ENCODE assay signal across 20 mouse cellular contexts in the genomic region with DNA sequence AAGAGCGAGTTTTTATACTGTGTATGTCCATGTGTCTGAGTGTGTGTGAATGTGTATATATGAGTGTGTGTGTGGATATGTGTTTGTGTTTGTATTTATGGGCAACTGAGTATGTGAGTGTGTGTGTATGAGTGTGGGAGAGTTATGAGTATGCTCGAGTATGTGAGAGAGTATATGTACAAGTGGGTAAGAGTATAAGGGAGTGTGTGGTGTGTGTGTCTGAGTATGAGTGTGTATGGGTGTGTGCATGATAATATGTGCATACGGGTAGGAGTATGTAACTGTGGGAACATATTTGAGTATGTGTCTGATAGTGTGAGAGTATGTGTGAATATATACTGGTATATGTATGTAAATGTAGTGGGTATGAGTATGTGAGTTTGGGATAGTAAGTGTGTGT.
DNase-seq lines count a peak whose midpoint lies in the region; ATAC-seq lines count a peak whose summit lies in the region.
"Had no signal": no experiment of that assay in that cellular context is flagged by ENCODE, and none has a peak within 500 bp of the region (broad histone marks: within the 10 kb centered on the region; RNA-seq: fewer than 3 reads in every experiment).

No protein-coding gene starts in this region.

- no peak overlapping the region for H3K27ac ChIP-seq in hindbrain, embryonic 11.5 days (ENCODE audit: low read depth, low read length)
- no peak overlapping the region for H3K27ac ChIP-seq in hindbrain, embryonic 16.5 days (ENCODE audit: low read depth, low read length)
- H3K27ac ChIP-seq in embryonic facial prominence, embryonic 13.5 days = peak overlapping the region; percentile 55; the same call in 1 of the 2 replicates
- peak overlapping the region; percentile 55 for H3K27ac ChIP-seq in embryonic facial prominence, embryonic 15.5 days (replicated peaks)
- H3K27ac ChIP-seq: forebrain, embryonic 10.5 days; forebrain, embryonic 12.5 days had no signal

- H3K27me3 ChIP-seq in hindbrain, embryonic 11.5 days (ENCODE audit: control insufficient read depth, insufficient read depth, low read length) = no peaks in the 10 kb centered on the region
- H3K27me3 ChIP-seq in hindbrain, embryonic 16.5 days (replicated peaks; ENCODE audit: control insufficient read depth, insufficient read depth, low read length) = no peaks in the 10 kb centered on the region
- H3K27me3 ChIP-seq in embryonic facial prominence, embryonic 13.5 days = no peaks in the 10 kb centered on the region
- no peaks in the 10 kb centered on the region for H3K27me3 ChIP-seq in embryonic facial prominence, embryonic 15.5 days
- H3K27me3 ChIP-seq: forebrain, embryonic 12.5 days had no signal

- no peaks in the 10 kb centered on the region for H3K36me3 ChIP-seq in hindbrain, embryonic 11.5 days (ENCODE audit: control insufficient read depth, insufficient read depth, low read length)
- no peaks in the 10 kb centered on the region for H3K36me3 ChIP-seq in hindbrain, embryonic 16.5 days (ENCODE audit: control insufficient read depth, insufficient read depth, low read length)
- H3K36me3 ChIP-seq in embryonic facial prominence, embryonic 13.5 days = no peaks in the 10 kb centered on the region
- H3K36me3 ChIP-seq in embryonic facial prominence, embryonic 15.5 days = no peaks in the 10 kb centered on the region
- H3K36me3 ChIP-seq: forebrain, embryonic 10.5 days; forebrain, embryonic 12.5 days had no signal

- no peak overlapping the region for H3K4me3 ChIP-seq in hindbrain, embryonic 11.5 days (ENCODE audit: low read depth, low read length)
- H3K4me3 ChIP-seq in hindbrain, embryonic 16.5 days (ENCODE audit: low read length) = no peak overlapping the region
- H3K4me3 ChIP-seq in embryonic facial prominence, embryonic 13.5 days = no peak overlapping the region
- H3K4me3 ChIP-seq in embryonic facial prominence, embryonic 15.5 days (replicated peaks) = no peak overlapping the region
- H3K4me3 ChIP-seq: erythroblast, embryonic 14.5 days; forebrain, embryonic 10.5 days; forebrain, embryonic 12.5 days had no signal

- H3K9me3 ChIP-seq in hindbrain, embryonic 11.5 days (ENCODE audit: control insufficient read depth, low read length) = no peaks in the 10 kb centered on the region
- H3K9me3 ChIP-seq in hindbrain, embryonic 16.5 days (ENCODE audit: control insufficient read depth, low read length) = no peaks in the 10 kb centered on the region
- H3K9me3 ChIP-seq in embryonic facial prominence, embryonic 13.5 days = no peaks in the 10 kb centered on the region
- H3K9me3 ChIP-seq in embryonic facial prominence, embryonic 15.5 days (replicated peaks) = no peaks in the 10 kb centered on the region
- H3K9me3 ChIP-seq: forebrain, embryonic 10.5 days; forebrain, embryonic 12.5 days had no signal

- H3K4me2 ChIP-seq in hindbrain, embryonic 11.5 days (replicated peaks; ENCODE audit: low read depth, low read length) = no peak overlapping the region
- H3K4me2 ChIP-seq in hindbrain, embryonic 16.5 days (ENCODE audit: low read length) = no peak overlapping the region
- no peak overlapping the region for H3K4me2 ChIP-seq in embryonic facial prominence, embryonic 13.5 days
- no peak overlapping the region for H3K4me2 ChIP-seq in embryonic facial prominence, embryonic 15.5 days (replicated peaks)
- H3K4me2 ChIP-seq: forebrain, embryonic 12.5 days had no signal

- H3K4me1 ChIP-seq in hindbrain, embryonic 11.5 days (replicated peaks; ENCODE audit: control insufficient read depth, insufficient read depth, low read length) = no peaks in the 10 kb centered on the region
- H3K4me1 ChIP-seq in hindbrain, embryonic 16.5 days (ENCODE audit: control insufficient read depth, insufficient read depth, low read depth, low read length) = no peaks in the 10 kb centered on the region
- H3K4me1 ChIP-seq in embryonic facial prominence, embryonic 13.5 days = no peaks in the 10 kb centered on the region
- no peaks in the 10 kb centered on the region for H3K4me1 ChIP-seq in embryonic facial prominence, embryonic 15.5 days
- H3K4me1 ChIP-seq: forebrain, embryonic 10.5 days; forebrain, embryonic 12.5 days had no signal

- no peak overlapping the region for H3K9ac ChIP-seq in hindbrain, embryonic 11.5 days (ENCODE audit: low read depth, low read length)
- no peak overlapping the region for H3K9ac ChIP-seq in hindbrain, embryonic 16.5 days (ENCODE audit: low read depth, low read length)
- no peak overlapping the region for H3K9ac ChIP-seq in embryonic facial prominence, embryonic 13.5 days
- no peak overlapping the region for H3K9ac ChIP-seq in embryonic facial prominence, embryonic 15.5 days
- H3K9ac ChIP-seq: forebrain, embryonic 12.5 days had no signal

- ATAC-seq in hindbrain, embryonic 11.5 days (ENCODE audit: low FRiP score) = peak; percentile 30; the same call in 1 of the 2 replicates
- no peak for ATAC-seq in hindbrain, embryonic 16.5 days
- ATAC-seq in embryonic facial prominence, embryonic 13.5 days (ENCODE audit: insufficient number of reproducible peaks, insufficient read depth, low FRiP score, low TSS enrichment, low read depth) = no peak
- no peak for ATAC-seq in embryonic facial prominence, embryonic 15.5 days (ENCODE audit: insufficient number of reproducible peaks, low FRiP score, low TSS enrichment, low read depth)
- ATAC-seq: forebrain, embryonic 14.5 days; forebrain, embryonic 16.5 days had no signal

- DNase-seq in hindbrain, embryonic 11.5 days (ENCODE audit: low spot score) = no peak
- no peak for DNase-seq in thymus, postnatal 36 days
- DNase-seq: adrenal gland, adult 2 months; adrenal gland, postnatal 10 days; adrenal gland, postnatal 25 days; cerebellum, adult 11 months; cerebellum, adult 18-20 months; cerebellum, adult 8-10 months; cerebellum, adult 9-11 months; cerebellum, postnatal 14 days; cerebellum, postnatal 36 days; embryo, embryonic 11 days had no signal

- 90% methylated on average over 3 of the region's 3 CpGs for WGBS in hindbrain, embryonic 11.5 days
- WGBS in hindbrain, embryonic 16.5 days = 92% methylated on average over 3 of the region's 3 CpGs
- 74% methylated on average over 3 of the region's 3 CpGs for WGBS in embryonic facial prominence, embryonic 13.5 days
- WGBS in embryonic facial prominence, embryonic 15.5 days = 65% methylated on average over 3 of the region's 3 CpGs

Comparison
In these comparisons a context has a peak if more than half of its experiments do, and no peak if none do; other contexts are left out.
1. H3K27ac ChIP-seq: peak in embryonic facial prominence, embryonic 13.5 days (single experiment) and embryonic facial prominence, embryonic 15.5 days (single experiment); none in hindbrain, embryonic 11.5 days (single experiment) and hindbrain, embryonic 16.5 days (single experiment).